In the genomic region with DNA sequence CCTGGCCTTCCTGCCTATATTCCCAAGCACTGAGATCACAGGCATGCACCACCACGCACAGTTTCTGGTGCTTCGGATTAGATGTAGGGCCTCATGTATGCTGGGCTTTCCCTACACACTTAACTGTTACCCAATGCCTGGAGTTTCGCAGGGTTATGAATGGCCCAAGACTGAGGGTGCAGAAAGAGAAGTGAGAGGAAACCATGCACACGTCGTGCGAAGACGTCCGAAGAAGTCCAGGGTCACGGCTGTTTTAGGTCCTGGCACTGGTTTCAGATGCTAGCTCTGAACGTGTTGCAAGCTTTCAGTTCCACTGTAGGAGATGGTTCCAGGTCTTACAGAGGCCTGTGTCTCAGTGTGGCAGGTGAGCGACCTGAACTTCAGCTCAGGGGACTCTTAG, we compare ENCODE assay signal across 13 mouse cellular contexts. TPM values are rescaled to one million over a fixed set of nuclear protein-coding genes. Genes with fewer than 3 reads are reported as not detected.
A peak's percentile ranks its signal among the peaks of the same experiment; 100 is the strongest.
DNase-seq lines count a peak whose midpoint lies in the region; ATAC-seq and TF ChIP-seq lines count a peak whose summit lies in the region.
"Had no signal": no experiment of that assay in that cellular context is flagged by ENCODE, and none has a peak within 500 bp of the region (broad histone marks: within the 10 kb centered on the region; RNA-seq: fewer than 3 reads in every experiment).

No protein-coding gene starts in this region.

- H3K27ac ChIP-seq in limb, embryonic 12.5 days, result peak overlapping the region; percentile 64
- no peak overlapping the region for H3K27ac ChIP-seq in limb, embryonic 10.5 days
- H3K27ac ChIP-seq in bone marrow, adult 2 months (ENCODE audit: control insufficient read depth, insufficient read depth, low read depth, low read length, poor library complexity), result peak overlapping the region; percentile 13; the same call in 1 of the 2 replicates
- peak overlapping the region; percentile 39; the same call in 1 of the 2 replicates for H3K27ac ChIP-seq in embryonic facial prominence, embryonic 15.5 days (replicated peaks)
- H3K27ac ChIP-seq: forebrain, embryonic 13.5 days; heart, embryonic 13.5 days had no signal

- no peaks in the 10 kb centered on the region for H3K36me3 ChIP-seq in limb, embryonic 12.5 days
- no peaks in the 10 kb centered on the region for H3K36me3 ChIP-seq in limb, embryonic 10.5 days
- no peaks in the 10 kb centered on the region for H3K36me3 ChIP-seq in embryonic facial prominence, embryonic 15.5 days
- H3K36me3 ChIP-seq: heart, embryonic 13.5 days; hindbrain, embryonic 12.5 days had no signal

- no peak overlapping the region for H3K9ac ChIP-seq in limb, embryonic 12.5 days (replicated peaks)
- H3K9ac ChIP-seq in embryonic facial prominence, embryonic 15.5 days, result no peak overlapping the region
- H3K9ac ChIP-seq: forebrain, embryonic 13.5 days; heart, embryonic 13.5 days; hindbrain, embryonic 12.5 days had no signal

- no peak overlapping the region for H3K4me2 ChIP-seq in limb, embryonic 12.5 days
- no peak overlapping the region for H3K4me2 ChIP-seq in embryonic facial prominence, embryonic 15.5 days (replicated peaks)
- H3K4me2 ChIP-seq: forebrain, embryonic 13.5 days; heart, embryonic 13.5 days; hindbrain, embryonic 12.5 days had no signal

- H3K4me3 ChIP-seq in limb, embryonic 12.5 days (replicated peaks), result no peak overlapping the region
- no peak overlapping the region for H3K4me3 ChIP-seq in limb, embryonic 10.5 days
- no peak overlapping the region for H3K4me3 ChIP-seq in bone marrow, adult 2 months (replicated peaks; ENCODE audit: control insufficient read depth, low read depth, low read length)
- H3K4me3 ChIP-seq in embryonic facial prominence, embryonic 15.5 days (replicated peaks), result no peak overlapping the region
- H3K4me3 ChIP-seq: forebrain, embryonic 13.5 days; heart, embryonic 13.5 days; hindbrain, embryonic 12.5 days had no signal

- no peak for ATAC-seq in limb, embryonic 12.5 days (ENCODE audit: insufficient number of reproducible peaks, insufficient read depth, low FRiP score, low TSS enrichment, low read depth)
- ATAC-seq in embryonic facial prominence, embryonic 15.5 days (ENCODE audit: insufficient number of reproducible peaks, low FRiP score, low TSS enrichment, low read depth), result no peak
- peak; percentile 93 for ATAC-seq in megakaryocyte, adult 5-6 weeks (ENCODE audit: poor library complexity, severe bottlenecking)
- ATAC-seq in inflammation-experienced regulatory T-cells, adult 6 months, result no peak
- ATAC-seq: Patski had no signal

- TF ChIP-seq POLR2A in bone marrow, adult 2 months (IDR thresholded peaks at IDR 0.05; ENCODE audit: borderline replicate concordance, control insufficient read depth, low read depth, low read length), result no peak

- WGBS in limb, embryonic 12.5 days, result 89% methylated on average over 11 of the region's 11 CpGs
- WGBS in limb, embryonic 10.5 days, result 90% methylated on average over 11 of the region's 11 CpGs
- 27% methylated on average over 11 of the region's 11 CpGs for WGBS in bone marrow, adult 2 months
- 76% methylated on average over 11 of the region's 11 CpGs for WGBS in embryonic facial prominence, embryonic 15.5 days

- no peaks in the 10 kb centered on the region for H3K27me3 ChIP-seq in limb, embryonic 12.5 days
- H3K27me3 ChIP-seq in limb, embryonic 10.5 days (ENCODE audit: low read depth, poor library complexity, severe bottlenecking), result no peaks in the 10 kb centered on the region
- H3K27me3 ChIP-seq in embryonic facial prominence, embryonic 15.5 days, result no peaks in the 10 kb centered on the region
- H3K27me3 ChIP-seq: heart, embryonic 13.5 days; Patski had no signal

- peaks cover 31% of the 10 kb centered on the region for H3K4me1 ChIP-seq in limb, embryonic 12.5 days (replicated peaks)
- peaks cover 23% of the 10 kb centered on the region for H3K4me1 ChIP-seq in limb, embryonic 10.5 days
- H3K4me1 ChIP-seq in bone marrow, adult 2 months (ENCODE audit: control insufficient read depth, insufficient read depth, low read length), result peaks cover 1% of the 10 kb centered on the region; the same call in 1 of the 2 replicates
- H3K4me1 ChIP-seq in embryonic facial prominence, embryonic 15.5 days, result peaks cover 40% of the 10 kb centered on the region

- no peak for TF ChIP-seq CTCF in bone marrow, adult 2 months (IDR thresholded peaks at IDR 0.05; ENCODE audit: control insufficient read depth, insufficient read depth, low read length)

- H3K9me3 ChIP-seq in limb, embryonic 12.5 days, result no peaks in the 10 kb centered on the region
- no peaks in the 10 kb centered on the region for H3K9me3 ChIP-seq in limb, embryonic 10.5 days (replicated peaks)
- H3K9me3 ChIP-seq in embryonic facial prominence, embryonic 15.5 days (replicated peaks), result no peaks in the 10 kb centered on the region
- H3K9me3 ChIP-seq: heart, embryonic 13.5 days; hindbrain, embryonic 12.5 days had no signal

- no peak for DNase-seq in limb, embryonic 10.5 days (ENCODE audit: low spot score)
- no peak for DNase-seq in right cerebral cortex, postnatal 14 days
- DNase-seq: kidney, adult 8-10 months; spleen, adult 18-20 months had no signal

RNA-seq across cellular contexts. Expression of gene Hdac4, which starts 21.2 kb away (rescaled TPM):
- 22.8 and 26.0 TPM in 2 replicates for polyA plus RNA-seq in limb, embryonic 12.5 days (2016; fragmentation: Nextera tagmentation; extraction: Ambion mirVana)
- 16.3 and 20.7 TPM in 2 replicates for polyA plus RNA-seq in limb, embryonic 10.5 days (2016; fragmentation: Nextera tagmentation; extraction: Ambion mirVana)
- 13.7 and 18.1 TPM in 2 replicates for polyA plus RNA-seq in bone marrow, adult 2 months (2011; ENCODE audit: insufficient read depth, insufficient read length, low replicate concordance, missing spikeins)
- 27.5 and 28.9 TPM in 2 replicates for polyA plus RNA-seq in embryonic facial prominence, embryonic 15.5 days (2015; fragmentation: Nextera tagmentation; extraction: Ambion mirVana)
- total RNA-seq in megakaryocyte, adult 5-6 weeks (2015), result 14.8 and 19.0 TPM in 2 replicates
- 13.3 and 19.4 TPM in 2 replicates for total RNA-seq in megakaryocyte, adult 5-6 weeks (2017)
- polyA plus RNA-seq in inflammation-experienced regulatory T-cells, adult 6 months (2017; shearing (Covaris generic)), result 10 to 100 TPM; 42.9 to 75.8 (median 72.7) TPM
